Mouse (Mus musculus): ENCODE measurements around the gene Tbc1d9b. TPM values are rescaled to one million over a fixed set of nuclear protein-coding genes. Genes with fewer than 3 reads are reported as not detected.

Gene Tbc1d9b
- polyA plus RNA-seq (2012; rRNA removed) (44.9 and 51.5 TPM in 2 replicates), polyA plus RNA-seq (2014; fragmentation: Nextera tagmentation; extraction: Ambion mirVana) (45.2 and 50.5 TPM in 2 replicates)

GRCm38 (mm10) chr11:50130811-50131766 is at the start of gene Tbc1d9b:
Gene Tbc1d9b (plus strand): TSS chr11:50131396.
- Histone ChIP-seq H3K4me1 (ENCODE audit: control insufficient read depth, insufficient read depth, low read length) (peaks cover 9% of the 10 kb centered on the region; the same call in 1 of the 2 replicates), H3K27me3 (ENCODE audit: control insufficient read depth, insufficient read depth, low read length) (no peaks in the 10 kb centered on the region), H3K9me3 (ENCODE audit: control insufficient read depth, low read length) (no peaks in the 10 kb centered on the region), H3K4me3 (replicated peaks; ENCODE audit: low read length) (peak within 1 kb of the TSS; percentile 83), H3K27ac (replicated peaks; ENCODE audit: low read depth, low read length) (peak within 1 kb of the TSS; percentile 84), H3K4me2 (replicated peaks; ENCODE audit: low read depth, low read length, severe bottlenecking) (peak within 1 kb of the TSS; percentile 96), H3K9ac (ENCODE audit: low read depth, low read length, severe bottlenecking) (peak within 1 kb of the TSS; percentile 98), H3K36me3 (ENCODE audit: control insufficient read depth, insufficient read depth, low read length) (peaks cover 5% of the 10 kb centered on the region)
- DNase-seq (ENCODE audit: low spot score) (peak; percentile 90), ATAC-seq (ENCODE audit: low FRiP score, low read depth) (peak; percentile 91)
- WGBS = under 1% methylated on average over 35 of the region's 77 CpGs
- TF ChIP-seq POLR2A (IDR thresholded peaks at IDR 0.05; ENCODE audit: borderline replicate concordance, extremely low read depth, insufficient read depth, insufficient read length) = peak; percentile 95

DNA sequence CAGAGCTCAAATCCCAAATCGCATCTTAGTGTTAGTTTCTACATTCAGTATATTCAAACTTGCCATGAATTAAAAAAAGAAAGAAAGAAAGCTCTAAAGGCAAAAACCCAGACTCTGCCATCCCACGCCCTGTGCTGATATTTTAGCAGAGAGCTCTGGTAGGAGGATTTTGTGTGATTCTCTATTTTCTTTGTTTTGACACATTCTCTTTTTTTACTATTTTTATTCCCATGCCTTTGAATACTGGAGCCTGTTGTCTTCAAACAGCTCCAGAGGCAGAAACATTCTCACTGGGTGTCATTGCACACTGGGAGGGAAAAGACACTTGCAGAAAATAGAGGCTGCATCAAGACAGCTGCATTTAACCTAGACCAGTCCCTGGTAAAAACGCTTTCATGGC is 45.0 kb upstream of the Tbc1d9b start:
- peaks cover 42% of the 10 kb centered on the region for H3K36me3 ChIP-seq (ENCODE audit: control insufficient read depth, insufficient read depth, low read length)
- 89% methylated on average over 3 of the region's 3 CpGs for WGBS

DNA sequence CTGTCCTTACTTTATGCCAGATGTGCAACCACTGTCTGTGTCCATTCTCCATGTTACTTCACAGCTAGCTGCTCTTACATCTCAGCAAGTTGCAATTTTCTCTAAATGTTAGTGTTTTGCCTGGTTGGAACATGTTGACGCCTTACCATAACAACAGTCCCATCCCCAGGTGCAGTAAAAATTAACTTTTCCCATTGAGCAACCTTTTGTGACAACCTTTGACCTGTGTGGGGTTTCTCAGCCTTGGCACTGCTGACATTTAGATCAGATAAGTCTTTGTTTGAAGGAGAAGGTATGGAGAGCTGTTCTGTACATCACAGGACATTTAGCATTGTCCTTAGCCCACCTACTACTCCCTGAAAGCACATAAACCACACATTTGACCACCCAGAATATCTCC is 41.4 kb upstream of the Tbc1d9b start:
- H3K9me3 ChIP-seq (ENCODE audit: control insufficient read depth, low read length) = no peaks in the 10 kb centered on the region
- H3K4me3 ChIP-seq (replicated peaks; ENCODE audit: low read length) = no peak overlapping the region
- H3K9ac ChIP-seq (ENCODE audit: low read depth, low read length, severe bottlenecking) = no peak overlapping the region
- H3K4me2 ChIP-seq (replicated peaks; ENCODE audit: low read depth, low read length, severe bottlenecking) = no peak overlapping the region
- H3K27ac ChIP-seq (replicated peaks; ENCODE audit: low read depth, low read length) = no peak overlapping the region
- no peaks in the 10 kb centered on the region for H3K27me3 ChIP-seq (ENCODE audit: control insufficient read depth, insufficient read depth, low read length)
- 89% methylated on average over 1 of the region's 1 CpGs for WGBS
- no peaks in the 10 kb centered on the region for H3K4me1 ChIP-seq (ENCODE audit: control insufficient read depth, insufficient read depth, low read length)
- DNase-seq (ENCODE audit: low spot score) (no peak), ATAC-seq (ENCODE audit: low FRiP score, low read depth) (no peak)
- no peak for TF ChIP-seq POLR2A (IDR thresholded peaks at IDR 0.05; ENCODE audit: borderline replicate concordance, extremely low read depth, insufficient read depth, insufficient read length)
- peaks cover 64% of the 10 kb centered on the region for H3K36me3 ChIP-seq (ENCODE audit: control insufficient read depth, insufficient read depth, low read length)

More for the DNA sequence above, 45.0 kb upstream of the Tbc1d9b start:
- Histone ChIP-seq H3K9me3 (ENCODE audit: control insufficient read depth, low read length) (no peaks in the 10 kb centered on the region), H3K27ac (replicated peaks; ENCODE audit: low read depth, low read length) (no peak overlapping the region), H3K9ac (ENCODE audit: low read depth, low read length, severe bottlenecking) (no peak overlapping the region), H3K27me3 (ENCODE audit: control insufficient read depth, insufficient read depth, low read length) (no peaks in the 10 kb centered on the region), H3K4me1 (ENCODE audit: control insufficient read depth, insufficient read depth, low read length) (no peaks in the 10 kb centered on the region), H3K4me3 (replicated peaks; ENCODE audit: low read length) (no peak overlapping the region), H3K4me2 (replicated peaks; ENCODE audit: low read depth, low read length, severe bottlenecking) (no peak overlapping the region)
- ATAC-seq (ENCODE audit: low FRiP score, low read depth) = no peak
- DNase-seq (ENCODE audit: low spot score) = no peak
- TF ChIP-seq POLR2A (IDR thresholded peaks at IDR 0.05; ENCODE audit: borderline replicate concordance, extremely low read depth, insufficient read depth, insufficient read length) = no peak

GRCm38 (mm10) chr11:50090982-50091675 is 40.1 kb upstream of the Tbc1d9b start:
- no peak for TF ChIP-seq POLR2A (IDR thresholded peaks at IDR 0.05; ENCODE audit: borderline replicate concordance, extremely low read depth, insufficient read depth, insufficient read length)
- Histone ChIP-seq H3K36me3 (ENCODE audit: control insufficient read depth, insufficient read depth, low read length) (peaks cover 76% of the 10 kb centered on the region), H3K4me3 (replicated peaks; ENCODE audit: low read length) (no peak overlapping the region), H3K4me1 (ENCODE audit: control insufficient read depth, insufficient read depth, low read length) (no peaks in the 10 kb centered on the region), H3K4me2 (replicated peaks; ENCODE audit: low read depth, low read length, severe bottlenecking) (no peak overlapping the region), H3K27me3 (ENCODE audit: control insufficient read depth, insufficient read depth, low read length) (no peaks in the 10 kb centered on the region), H3K27ac (replicated peaks; ENCODE audit: low read depth, low read length) (no peak overlapping the region), H3K9me3 (ENCODE audit: control insufficient read depth, low read length) (no peaks in the 10 kb centered on the region), H3K9ac (ENCODE audit: low read depth, low read length, severe bottlenecking) (no peak overlapping the region)
- 65% methylated on average over 5 of the region's 5 CpGs for WGBS
- DNase-seq (ENCODE audit: low spot score) (no peak), ATAC-seq (ENCODE audit: low FRiP score, low read depth) (no peak)

DNA sequence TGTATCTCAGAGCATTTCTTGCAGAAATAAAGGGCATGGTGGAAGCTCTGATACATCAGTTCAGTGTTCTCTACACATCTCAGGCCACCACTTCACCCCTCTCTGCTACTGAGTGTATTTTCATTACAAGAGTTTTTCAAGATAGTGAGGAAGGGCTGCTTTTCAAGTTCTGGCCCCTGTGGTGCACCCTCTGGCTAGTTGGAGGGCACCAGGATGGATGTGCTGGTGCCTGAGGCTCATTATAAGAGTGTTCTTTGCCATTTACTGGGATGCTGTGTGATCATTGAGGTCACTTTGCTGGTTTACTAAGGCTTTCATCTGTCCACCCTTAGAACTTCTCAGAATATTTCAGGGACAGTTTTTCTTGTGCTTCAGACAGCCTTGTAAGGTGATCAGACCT is 39.5 kb upstream of the Tbc1d9b start:
- no peak overlapping the region for H3K9ac ChIP-seq (ENCODE audit: low read depth, low read length, severe bottlenecking)
- peaks cover 75% of the 10 kb centered on the region for H3K36me3 ChIP-seq (ENCODE audit: control insufficient read depth, insufficient read depth, low read length)
- no peaks in the 10 kb centered on the region for H3K9me3 ChIP-seq (ENCODE audit: control insufficient read depth, low read length)
- no peak for ATAC-seq (ENCODE audit: low FRiP score, low read depth)
- no peaks in the 10 kb centered on the region for H3K27me3 ChIP-seq (ENCODE audit: control insufficient read depth, insufficient read depth, low read length)
- H3K27ac ChIP-seq (replicated peaks; ENCODE audit: low read depth, low read length) = no peak overlapping the region
- no peak for TF ChIP-seq POLR2A (IDR thresholded peaks at IDR 0.05; ENCODE audit: borderline replicate concordance, extremely low read depth, insufficient read depth, insufficient read length)
- DNase-seq (ENCODE audit: low spot score) = no peak
- no peaks in the 10 kb centered on the region for H3K4me1 ChIP-seq (ENCODE audit: control insufficient read depth, insufficient read depth, low read length)
- no peak overlapping the region for H3K4me3 ChIP-seq (replicated peaks; ENCODE audit: low read length)
- H3K4me2 ChIP-seq (replicated peaks; ENCODE audit: low read depth, low read length, severe bottlenecking) = no peak overlapping the region

Data from limb, embryonic 14.5 days (tissue).